Mouse (Mus musculus): Measurements from ENCODE around the gene Ap4e1.

DNA sequence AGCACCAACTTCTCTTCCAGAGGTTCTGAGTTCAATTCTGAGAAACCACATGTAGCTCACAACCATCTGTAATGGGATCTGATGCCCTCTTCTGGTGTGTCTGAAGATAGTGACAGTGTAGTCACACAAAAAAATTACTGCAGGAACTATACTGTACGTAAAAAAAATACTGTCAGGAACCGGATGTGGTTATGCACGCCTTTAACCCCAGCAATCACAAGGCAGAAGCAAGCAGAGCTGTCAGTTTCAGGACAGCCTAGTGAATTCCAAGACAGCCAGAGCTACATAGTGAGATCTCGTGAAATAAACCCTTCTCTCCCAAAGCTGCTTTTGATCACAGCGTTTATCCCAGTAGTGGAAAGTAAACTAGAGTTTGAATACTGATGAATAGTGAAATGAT lies 77.7 kb downstream of the Ap4e1 start:
- TF ChIP-seq CTCF (conservative IDR thresholded peaks at IDR 0.05; ENCODE audit: low read length) = no peak
- TF ChIP-seq NANOG (IDR thresholded peaks at IDR 0.05; ENCODE audit: borderline replicate concordance, low read length) = no peak
